Mouse (Mus musculus) cerebellum, adult 8-10 months (tissue): ENCODE results near the gene Hist1h2bh.
A peak's percentile ranks its signal among the peaks of the same experiment; 100 is the strongest.

ENCODE experiments used
- DNase-seq: peaks from one replicate; pipeline ENCODE4 v3.0.0; 2022

The Hist1h2bh gene

DNA sequence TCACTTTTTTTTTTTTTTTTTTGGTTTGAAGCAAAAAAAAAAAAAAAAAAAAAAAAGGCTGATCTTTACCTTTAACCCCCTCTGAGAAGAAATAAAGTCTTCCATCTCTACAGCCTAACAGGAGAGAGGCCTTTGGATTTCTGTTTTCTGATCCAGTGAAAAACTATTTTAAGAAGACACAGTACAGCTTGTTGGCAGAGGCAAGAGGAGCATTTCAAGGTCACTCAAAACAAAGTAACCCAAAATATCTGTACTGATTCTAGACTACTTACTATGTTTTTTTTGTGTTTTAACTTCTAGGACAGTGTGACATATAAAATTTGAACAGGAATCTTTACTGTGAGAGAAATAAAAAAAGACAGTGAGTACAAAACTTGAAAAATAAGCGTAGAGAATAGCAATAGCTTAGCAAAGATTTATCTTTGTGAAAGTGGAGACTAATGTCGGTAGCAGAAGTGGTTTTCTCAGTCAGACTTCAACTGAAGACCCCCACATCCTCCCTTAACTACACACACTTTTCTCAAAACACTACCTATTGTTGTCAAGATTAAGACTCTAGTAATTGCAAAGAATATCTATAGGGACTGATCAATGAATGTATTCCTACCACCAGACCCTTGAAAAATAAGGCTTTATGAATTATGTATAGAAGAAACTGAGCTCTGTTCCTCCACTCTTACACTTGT, 13.6 kb downstream of the Hist1h2bh start:
- DNase-seq = no peak

DNA sequence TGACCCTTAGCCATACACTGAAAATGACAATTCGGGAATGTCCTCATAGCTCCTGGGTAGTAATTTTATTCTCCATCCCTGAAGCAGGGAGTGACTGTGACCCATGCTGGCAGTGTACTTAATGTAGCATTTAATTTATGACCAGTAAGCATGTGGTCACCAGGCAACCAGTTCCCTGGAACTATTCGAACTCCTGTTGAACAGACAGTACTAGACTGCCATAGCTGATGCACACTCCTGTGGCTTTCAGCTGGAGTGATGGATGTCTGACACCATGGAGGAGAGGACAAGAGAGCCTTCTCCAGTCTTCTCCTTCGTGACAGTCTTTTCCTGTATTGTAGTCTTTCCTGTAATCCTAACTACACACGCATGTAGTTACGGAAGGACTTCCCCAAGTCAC, 14.2 kb downstream of the Hist1h2bh start:
- no peak for DNase-seq

DNA sequence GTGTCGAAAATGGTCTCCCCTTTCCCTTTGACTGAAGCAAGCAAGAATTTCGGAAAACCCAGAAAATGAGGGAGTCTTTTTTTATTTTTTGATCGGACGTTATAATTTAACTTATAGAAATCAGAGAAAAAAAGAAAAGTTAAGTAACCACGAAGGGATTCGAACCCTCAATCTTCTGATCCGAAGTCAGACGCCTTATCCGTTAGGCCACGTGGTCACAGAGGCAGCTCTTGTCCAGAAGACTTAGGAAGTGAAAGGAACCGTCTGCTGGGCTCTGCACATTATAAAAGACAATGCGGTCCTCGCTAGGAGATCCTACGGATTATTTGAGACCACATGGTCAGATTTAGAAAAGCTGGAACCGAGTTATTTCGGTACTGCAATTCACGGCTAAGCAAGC, 16.9 kb downstream of the Hist1h2bh start:
- peak; percentile 91 for DNase-seq

DNA sequence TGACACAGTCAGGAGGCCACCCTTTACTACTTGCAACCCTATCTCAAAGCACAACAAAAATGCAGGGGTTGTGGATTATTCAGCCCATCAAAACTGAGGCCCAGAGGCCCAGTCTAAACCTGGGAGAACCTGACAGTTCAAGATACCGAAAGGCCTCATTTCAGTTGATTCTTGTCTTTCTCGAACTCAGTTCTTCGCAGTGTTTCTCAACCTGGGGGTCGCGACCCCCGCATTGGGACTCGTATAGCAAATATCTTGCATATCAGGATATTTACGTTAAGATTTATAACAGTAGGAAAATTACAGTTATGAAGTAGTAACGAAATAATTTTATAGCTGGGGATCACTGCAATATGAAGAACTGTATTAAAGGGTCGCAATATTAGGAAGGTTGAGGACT, 17.3 kb downstream of the Hist1h2bh start:
- DNase-seq = no peak

DNA sequence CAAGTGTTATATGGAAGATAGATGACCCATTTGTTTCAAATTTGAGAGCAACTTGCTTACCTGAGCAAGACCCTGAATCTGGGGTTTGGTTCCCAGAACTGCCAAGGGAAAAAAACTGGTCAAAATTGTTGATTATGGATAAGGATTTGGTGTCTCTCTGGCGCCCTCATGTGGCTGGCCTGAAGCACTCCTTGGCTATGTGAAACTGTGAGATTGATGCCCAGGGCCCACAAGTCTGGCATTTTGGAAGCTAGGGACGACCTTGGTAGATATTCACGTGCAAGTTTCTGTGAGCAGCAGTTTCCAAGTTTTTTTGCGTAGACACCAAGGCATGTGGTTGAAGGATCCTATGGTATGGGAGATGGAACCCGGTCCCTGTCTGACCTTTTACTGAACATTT, 18.5 kb downstream of the Hist1h2bh start:
- DNase-seq = peak; percentile 66

DNA sequence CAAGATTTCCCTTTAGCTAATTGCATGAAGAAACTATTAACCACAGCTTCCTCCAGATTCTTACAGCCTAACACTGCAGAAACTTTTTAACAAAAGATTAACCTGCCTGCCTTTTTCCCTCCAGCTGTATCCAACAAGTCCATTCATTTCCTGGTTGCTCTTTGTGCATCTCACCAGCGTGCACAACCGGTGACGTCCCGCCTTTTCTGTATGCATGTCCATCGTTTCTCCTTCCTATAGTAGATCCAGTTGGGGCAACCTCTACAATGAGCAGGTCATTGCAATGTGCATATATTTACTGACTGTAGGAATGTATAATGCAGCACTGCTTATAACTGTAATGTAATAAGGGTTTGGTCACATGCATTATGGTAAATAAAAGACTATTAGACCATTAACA, 19.2 kb downstream of the Hist1h2bh start:
- DNase-seq = no peak

DNA sequence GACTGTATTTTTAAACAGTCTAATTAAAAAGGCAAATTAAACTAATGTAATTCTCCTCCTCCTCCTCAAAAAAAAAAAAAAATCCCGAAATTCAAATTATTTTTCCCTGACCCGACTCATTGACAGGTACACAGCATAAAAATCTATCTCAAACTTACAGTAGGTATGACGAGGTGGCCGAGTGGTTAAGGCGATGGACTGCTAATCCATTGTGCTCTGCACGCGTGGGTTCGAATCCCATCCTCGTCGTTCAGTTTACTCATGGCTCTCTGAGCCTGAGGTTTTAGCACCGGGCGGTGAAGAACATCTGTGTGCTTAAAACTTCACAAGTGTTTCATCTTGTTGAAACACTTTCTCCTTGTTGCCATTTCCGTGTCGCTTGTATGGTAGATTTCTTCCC, 21.5 kb downstream of the Hist1h2bh start:
- peak; percentile 75 for DNase-seq

DNA sequence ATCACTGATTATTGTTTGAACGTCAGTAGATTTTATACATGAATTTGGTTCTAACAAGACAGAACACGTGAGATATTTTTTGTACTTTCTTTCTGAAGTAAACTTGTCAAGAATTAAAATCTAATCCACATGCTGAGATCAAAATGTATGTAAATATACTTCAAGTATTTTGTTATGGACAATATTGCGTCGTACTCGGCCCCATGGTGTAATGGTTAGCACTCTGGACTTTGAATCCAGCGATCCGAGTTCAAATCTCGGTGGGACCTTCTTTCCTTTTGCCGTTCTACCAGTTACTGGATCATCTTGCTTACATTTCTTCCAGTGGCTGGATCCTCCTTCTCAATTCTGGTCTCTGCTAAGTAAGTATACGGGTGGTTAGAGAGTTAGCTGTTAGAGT, 23.8 kb downstream of the Hist1h2bh start:
- DNase-seq = peak; percentile 81

DNA sequence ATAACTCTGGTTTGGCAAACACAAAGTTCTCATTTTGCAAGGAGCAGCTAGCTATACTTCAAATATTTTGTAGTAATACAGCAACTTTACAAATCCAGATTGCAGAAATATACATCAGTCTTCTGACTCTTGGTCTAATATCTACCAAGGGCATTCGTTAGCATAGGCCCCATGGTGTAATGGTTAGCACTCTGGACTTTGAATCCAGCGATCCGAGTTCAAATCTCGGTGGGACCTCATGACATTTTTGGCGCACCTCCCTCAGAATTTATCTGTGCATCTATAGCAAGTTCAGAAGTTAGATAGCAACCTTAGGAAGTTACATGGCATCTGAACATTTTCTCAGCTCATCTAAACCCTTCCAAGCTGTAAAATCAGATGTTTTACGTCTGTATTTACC, 24.3 kb downstream of the Hist1h2bh start:
- peak; percentile 85 for DNase-seq

DNA sequence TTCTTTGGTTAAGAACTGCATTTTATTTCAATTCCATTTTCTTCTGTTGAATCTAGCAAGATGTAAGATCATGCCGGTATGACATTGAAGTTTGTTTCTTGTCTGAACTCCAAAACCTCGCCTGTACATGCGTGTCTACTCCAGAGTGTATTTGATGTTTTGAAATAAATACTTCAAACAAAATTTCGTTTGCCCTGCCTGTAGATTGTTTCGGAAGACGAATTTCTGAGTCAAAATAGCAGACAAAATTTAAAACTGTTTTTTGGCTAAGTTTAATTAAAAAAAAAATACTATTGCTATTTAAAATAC, 24.9 kb downstream of the Hist1h2bh start:
- no peak for DNase-seq

DNA sequence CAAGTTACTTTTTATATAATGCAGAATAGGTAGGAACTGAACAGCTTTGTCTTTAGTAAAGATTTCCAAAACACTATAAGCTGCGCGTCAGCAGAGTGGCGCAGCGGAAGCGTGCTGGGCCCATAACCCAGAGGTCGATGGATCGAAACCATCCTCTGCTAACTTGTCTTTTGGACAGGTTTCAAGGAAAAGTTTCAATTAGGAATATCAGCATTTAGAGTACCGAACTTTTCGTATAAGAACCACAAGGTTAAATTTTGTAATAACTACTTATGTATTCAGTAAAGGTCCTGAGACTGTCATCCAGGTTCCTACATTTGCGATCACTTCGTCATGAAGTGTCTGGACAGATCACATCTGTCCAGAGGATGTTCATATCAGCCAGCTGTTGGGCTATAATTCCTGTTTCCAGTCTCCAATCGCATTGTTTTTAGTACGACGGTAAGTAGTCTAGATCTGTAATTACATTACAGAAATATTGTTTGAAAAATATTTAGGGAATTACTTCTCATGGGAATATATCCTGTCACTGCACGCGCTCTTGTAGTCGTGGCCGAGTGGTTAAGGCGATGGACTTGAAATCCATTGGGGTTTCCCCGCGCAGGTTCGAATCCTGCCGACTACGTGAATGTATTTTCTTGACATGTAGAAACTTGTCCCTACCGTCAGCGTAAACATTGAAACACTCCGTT, 25.4 kb downstream of the Hist1h2bh start:
- peak; percentile 93 for DNase-seq

DNA sequence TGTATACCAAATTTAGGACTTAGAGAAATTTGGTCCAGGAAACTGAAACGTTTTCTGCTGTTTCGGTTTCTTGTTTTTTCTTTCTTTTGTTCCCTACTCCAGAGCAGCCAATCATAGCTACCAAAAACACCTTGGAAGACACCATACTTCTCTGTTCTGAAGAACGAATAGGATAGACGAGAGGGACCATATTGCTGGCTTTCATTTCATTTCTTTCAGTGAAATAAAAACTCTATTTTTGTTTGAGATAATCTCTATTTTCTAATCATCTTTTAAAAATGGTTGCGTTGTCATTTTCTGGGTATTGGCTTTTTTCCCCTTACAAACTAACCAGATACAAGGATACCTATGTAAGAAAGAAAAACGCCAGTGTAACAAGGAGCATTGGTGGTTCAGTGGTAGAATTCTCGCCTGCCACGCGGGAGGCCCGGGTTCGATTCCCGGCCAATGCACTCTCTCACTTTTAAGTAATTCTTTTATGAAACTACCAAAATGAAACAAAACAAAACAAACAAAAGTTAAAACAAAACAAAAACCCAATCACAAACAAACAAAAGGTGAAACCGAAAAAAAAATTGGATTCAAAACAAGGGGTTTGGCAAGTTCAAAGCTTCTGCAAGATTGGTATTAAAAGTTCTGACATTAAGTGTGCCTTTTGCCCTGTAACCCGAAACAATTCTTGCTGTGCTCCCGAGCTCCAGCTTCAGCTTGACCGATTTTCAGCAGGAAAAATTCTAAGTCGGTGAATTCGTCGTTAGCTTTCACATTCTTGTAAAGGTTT, 26.2 kb downstream of the Hist1h2bh start:
- peak; percentile 81 for DNase-seq

DNA sequence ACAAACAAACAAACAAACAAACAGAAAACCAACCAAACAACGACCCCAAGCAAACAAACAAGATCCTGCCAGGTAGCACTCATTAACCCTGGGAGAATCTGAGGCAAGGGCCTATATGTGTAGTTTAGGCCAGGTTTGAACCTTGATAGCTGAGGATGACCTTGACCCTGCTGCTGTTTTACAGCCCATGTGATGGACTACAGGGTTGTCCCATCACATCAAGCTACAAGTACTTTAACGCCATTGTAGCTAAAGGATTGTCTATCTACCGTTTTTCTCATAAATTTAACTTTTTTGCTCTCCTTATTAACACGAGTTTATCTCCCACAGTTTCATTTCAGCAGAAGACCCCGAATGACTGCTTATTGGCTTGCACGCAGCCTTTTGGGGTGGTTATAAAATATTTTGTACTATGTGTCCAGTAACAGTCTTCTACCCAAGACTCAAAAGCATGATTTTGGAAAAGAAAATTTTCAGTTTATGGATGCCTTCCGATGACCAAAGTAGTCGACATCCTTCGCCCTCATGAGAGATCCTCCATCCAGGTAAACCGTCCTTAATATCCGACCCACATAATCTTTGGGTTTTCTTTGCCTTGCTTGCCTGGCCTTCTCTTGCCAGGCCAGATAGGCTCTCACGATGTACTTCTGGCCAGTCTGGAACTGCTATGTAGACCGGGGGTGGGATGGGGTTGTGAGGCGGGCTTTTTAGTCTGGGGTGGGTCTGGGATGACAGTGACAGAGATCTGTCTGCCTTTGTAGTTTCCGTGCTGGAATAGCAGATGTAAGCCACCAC, 27.2 kb downstream of the Hist1h2bh start:
- no peak for DNase-seq

DNA sequence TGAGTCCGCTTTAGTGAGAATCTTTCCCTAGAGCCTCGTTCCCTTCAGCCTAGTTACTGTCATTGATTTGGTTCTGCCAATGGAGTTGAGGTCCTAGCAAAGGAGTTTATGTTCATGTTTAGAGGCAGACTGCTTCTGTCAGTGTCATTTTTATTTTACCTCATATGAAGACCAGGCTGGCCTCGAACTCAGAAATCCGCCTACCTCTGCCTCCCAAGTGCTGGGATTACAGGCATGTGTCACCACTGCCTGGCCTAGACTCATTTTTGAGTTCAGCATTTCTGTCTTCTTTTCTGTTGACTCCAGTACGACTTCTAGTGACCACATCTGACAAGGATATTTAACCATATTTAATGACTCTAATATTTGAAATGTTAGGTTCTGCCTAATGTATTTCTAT, 27.9 kb downstream of the Hist1h2bh start:
- no peak for DNase-seq

DNA sequence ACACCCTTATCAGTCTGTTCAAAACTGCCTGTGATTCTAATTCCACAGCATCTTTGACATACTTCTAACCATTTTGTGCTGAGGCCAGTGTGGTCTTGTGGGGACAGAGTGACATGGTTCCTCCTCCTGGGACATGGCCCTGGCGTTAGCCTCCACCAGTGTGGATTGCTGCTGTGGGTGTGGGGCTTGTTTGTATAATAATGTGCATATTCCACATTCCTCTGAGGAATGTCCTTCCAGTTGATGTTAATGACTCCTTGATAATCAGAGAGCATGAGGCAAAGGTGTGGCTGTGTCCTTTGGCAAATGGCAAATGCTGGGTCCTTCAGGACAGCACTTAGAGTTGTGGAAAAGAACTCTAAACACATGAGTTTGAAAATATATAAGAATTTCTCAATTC, 29.7 kb downstream of the Hist1h2bh start:
- DNase-seq = no peak

DNA sequence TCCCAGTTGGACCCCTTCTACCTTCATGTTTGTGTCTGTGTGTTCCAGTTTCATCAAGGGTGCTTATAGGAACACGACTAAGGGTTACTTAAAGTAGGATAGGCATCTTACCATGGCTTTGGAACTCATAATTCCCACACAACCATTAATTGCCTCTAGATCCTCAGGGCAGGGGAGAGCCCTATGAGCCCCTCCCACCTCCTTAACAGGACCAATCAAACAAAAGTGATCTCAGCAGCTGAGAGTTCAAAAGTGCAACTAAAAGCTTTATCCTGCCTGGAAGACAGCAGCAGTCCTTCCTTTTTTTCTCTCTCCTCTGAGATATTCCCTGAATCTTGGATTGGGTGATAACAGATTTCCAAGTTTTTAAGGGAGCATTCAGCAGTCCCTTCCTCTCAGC, 33.1 kb downstream of the Hist1h2bh start:
- no peak for DNase-seq

DNA sequence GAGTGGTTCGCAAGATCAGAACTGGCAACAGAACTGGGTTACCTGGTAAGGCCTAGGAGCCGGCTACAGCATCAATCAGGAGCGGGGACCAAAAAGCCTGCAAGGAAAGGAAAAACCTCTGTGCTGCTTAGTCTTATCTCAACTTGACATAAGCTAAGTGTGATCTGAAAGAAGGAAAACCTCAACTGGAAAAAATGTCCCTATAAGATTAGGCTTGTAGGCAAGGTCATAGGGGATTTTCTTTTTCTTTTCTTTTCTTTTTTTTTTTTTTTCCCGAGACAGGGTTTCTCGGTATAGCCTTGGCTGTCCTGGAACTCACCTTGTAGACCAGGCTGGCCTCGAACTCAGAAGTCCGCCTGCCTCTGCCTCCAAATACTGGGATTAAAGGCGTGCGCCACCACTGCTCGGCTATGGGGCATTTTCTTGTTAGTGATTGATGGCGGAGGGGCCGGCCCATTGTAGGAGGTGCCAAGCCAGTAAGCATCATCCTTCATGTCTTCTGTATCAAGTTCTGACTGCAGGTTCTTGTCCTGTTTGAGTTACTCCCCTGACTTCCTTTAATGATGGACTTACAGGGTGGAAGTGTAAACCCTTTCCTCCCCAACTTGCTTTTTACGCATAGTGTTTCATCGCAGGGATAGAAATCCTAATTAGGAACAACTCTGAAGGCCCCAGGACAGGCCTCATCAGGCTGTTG, 36.2 kb downstream of the Hist1h2bh start:
- DNase-seq = no peak

DNA sequence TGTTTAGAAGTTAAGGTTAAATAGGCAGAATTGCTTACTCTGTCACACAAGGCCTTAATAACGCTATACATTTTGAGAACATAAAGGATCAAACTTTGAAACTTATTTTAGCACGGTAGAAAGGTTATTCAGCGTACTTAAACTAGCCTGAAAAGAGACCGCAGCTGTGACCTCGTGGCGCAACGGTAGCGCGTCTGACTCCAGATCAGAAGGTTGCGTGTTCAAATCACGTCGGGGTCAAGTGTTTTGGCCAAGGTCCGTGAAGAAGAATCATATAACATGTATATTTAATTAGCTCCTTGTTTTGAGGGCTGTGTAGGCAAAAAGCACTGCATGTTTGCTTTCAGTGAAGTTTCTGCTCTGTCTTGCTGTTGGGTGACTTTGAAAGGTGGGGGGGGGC, 36.8 kb downstream of the Hist1h2bh start:
- DNase-seq = no peak

DNA sequence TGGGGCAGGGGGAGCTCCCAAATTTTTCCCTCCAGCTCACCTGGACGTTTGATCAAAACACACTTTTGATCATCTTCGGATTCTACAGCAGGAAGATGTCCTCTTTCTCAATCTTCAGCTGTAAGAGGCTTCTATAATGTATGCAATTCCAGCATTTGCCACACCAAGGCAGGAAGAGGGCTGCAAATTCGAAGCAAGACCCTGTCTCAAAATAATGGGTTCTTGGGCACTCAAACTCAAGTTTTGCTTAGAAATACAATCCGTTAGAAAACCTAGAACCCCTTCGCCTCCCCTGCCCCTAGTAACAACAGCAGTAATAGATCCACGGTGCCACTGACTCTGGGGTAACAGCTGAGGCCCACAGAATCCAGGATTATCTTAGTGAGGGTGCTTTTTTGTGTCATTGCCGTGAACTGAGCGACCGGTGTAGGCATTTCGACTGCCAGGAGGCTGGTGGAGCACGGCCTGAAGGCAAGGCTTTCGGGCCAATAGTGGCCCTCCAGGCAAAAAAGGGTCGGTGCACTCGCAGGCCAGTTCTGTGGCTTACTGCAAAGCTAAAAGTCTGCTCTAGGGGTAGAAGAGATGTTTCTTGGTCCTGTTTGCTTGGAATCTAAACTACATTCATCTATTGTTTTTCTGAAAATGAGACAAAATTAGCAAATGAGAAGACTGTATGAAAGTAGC, 37.4 kb downstream of the Hist1h2bh start:
- no peak for DNase-seq

DNA sequence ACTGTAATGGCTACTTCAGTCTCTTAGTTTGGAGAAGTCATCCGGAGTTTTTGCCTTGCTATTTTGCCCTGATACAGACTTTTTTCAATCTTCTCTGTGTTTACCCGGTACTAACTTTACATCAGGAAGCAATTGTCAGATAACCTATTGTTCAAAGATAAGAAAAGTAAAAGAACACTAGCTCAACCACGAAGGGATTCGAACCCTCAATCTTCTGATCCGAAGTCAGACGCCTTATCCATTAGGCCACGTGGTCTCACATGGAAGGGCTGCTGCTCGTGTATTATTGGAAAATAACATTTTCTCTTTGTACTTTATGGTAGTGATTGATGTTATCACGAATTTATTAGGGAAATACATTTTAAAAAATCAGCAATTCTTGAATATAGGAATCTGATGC, 39.4 kb downstream of the Hist1h2bh start:
- DNase-seq = peak; percentile 39

DNA sequence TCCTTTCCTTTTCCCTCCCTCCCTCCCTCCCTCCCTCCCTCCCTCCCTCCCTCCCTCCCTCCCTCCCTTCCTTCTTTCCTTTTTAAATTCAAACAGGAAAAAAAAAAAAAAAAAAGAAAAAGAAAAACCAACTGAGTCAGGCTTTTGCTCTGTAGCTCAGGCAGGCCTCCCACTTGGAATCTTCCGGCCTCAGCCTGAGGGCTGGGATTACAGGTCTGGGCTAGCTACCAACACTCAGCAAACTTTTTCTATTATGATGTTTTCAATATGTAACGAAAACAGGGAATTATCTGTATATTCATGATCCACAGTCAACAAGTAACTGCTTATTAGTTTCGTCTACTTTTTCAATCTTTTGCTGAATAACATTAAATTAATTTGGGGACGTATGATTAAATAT, 40.3 kb downstream of the Hist1h2bh start:
- no peak for DNase-seq

DNA sequence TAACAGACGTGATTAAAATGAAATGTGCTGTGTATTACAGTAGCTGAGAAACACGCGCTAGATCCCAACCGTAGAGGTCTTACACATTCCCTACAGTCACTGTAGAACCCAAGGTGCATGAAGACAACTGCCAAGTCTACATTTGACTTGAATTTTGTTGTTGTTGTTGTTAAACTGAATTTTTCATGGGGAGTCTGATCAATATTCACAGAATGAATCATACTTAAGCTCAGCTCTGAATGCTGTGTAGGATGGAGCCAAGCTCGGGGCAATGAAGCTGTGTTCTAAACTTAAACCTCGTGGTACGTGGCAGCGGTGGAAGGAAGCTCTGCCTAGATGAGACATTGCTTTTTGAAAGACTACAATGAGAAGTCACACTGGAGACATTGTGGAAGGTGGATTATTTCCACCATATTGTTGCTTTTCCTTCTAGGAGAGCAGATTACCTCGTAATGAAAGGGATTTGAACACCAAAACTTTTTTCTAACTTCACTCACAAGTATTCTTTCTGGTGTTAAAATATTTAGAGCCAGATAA, 41.1 kb downstream of the Hist1h2bh start:
- DNase-seq = no peak
